Mouse (Mus musculus) neural tube, embryonic 11.5 days (tissue): ENCODE measurements at regions not wholly inside any gene's neighbourhood (a gene's known extent, or its start where the extent isn't known, plus 50 kb on each side); places are given as distances from the start of the nearest gene placed in this dataset. TPM values are rescaled to one million over a fixed set of nuclear protein-coding genes. Genes with fewer than 3 reads are reported as not detected.

Experiments used
- ATAC-seq: fragments of 200-750 bp; cut with Nextera tagmentation; 2 replicates; pipeline ENCODE4 v1.8.0; 2017; ENCODE audit warnings: moderate number of reproducible peaks, mild to moderate bottlenecking, moderate TSS enrichment, moderate library complexity; ENCODE audit not compliant: insufficient read depth, low FRiP score, low TSS enrichment
- DNase-seq: peaks from one replicate; pipeline ENCODE4 v3.0.0-alpha.2; 2015; ENCODE audit warnings: low spot score
- H3K27ac ChIP-seq: fragments of 300-500 bp; sonication (generic); 2 replicates; pipeline ENCODE4 v1.5.1; 2014; ENCODE audit warnings: low read depth, mild to moderate bottlenecking, low read length
- H3K27me3 ChIP-seq: fragments of 300-500 bp; sonication (generic); 2 replicates; pipeline ENCODE4 v1.6.1; 2014; ENCODE audit warnings: mild to moderate bottlenecking, low read length, mixed read lengths; ENCODE audit not compliant: control insufficient read depth, insufficient read depth
- H3K36me3 ChIP-seq: fragments of 300-500 bp; sonication (generic); 2 replicates; pipeline ENCODE4 v1.6.1; 2014; ENCODE audit warnings: mild to moderate bottlenecking, low read length, moderate library complexity, mixed read lengths; ENCODE audit not compliant: control insufficient read depth, insufficient read depth
- H3K4me1 ChIP-seq: fragments of 300-500 bp; sonication (generic); 2 replicates; pipeline ENCODE4 v1.6.1; 2014; ENCODE audit warnings: low read length, mixed read lengths; ENCODE audit not compliant: control insufficient read depth, insufficient read depth
- H3K4me2 ChIP-seq: fragments of 300-500 bp; sonication (generic); 2 replicates; pipeline ENCODE4 v1.6.1; 2014; ENCODE audit warnings: low read depth, mild to moderate bottlenecking, moderate library complexity
- H3K4me3 ChIP-seq: fragments of 300-500 bp; sonication (generic); 2 replicates; pipeline ENCODE4 v1.5.1; 2014; ENCODE audit warnings: low read depth, low read length
- H3K9ac ChIP-seq: fragments of 300-500 bp; sonication (generic); 2 replicates; pipeline ENCODE4 v1.6.1; 2014; ENCODE audit warnings: mild to moderate bottlenecking, low read length
- H3K9me3 ChIP-seq: fragments of 300-500 bp; sonication (generic); 2 replicates; pipeline ENCODE4 v1.6.1; 2016; ENCODE audit warnings: low read length; ENCODE audit not compliant: control insufficient read depth
- WGBS: fragments of 180-500 bp; shearing (Covaris S2); extraction: QIAGEN DNeasy Blood & Tissue Kit; methylation state at CpG from one replicate; pipeline ENCODE4 v1.1.7; 2014; 5-methylcytosine and 5-hydroxymethylcytosine counted together
- microRNA-seq: library from miRNA; unstranded; fragments of <30 nt; microRNA quantifications from one replicate; pipeline ENCODE4, GENCODE M21; 2016

DNA sequence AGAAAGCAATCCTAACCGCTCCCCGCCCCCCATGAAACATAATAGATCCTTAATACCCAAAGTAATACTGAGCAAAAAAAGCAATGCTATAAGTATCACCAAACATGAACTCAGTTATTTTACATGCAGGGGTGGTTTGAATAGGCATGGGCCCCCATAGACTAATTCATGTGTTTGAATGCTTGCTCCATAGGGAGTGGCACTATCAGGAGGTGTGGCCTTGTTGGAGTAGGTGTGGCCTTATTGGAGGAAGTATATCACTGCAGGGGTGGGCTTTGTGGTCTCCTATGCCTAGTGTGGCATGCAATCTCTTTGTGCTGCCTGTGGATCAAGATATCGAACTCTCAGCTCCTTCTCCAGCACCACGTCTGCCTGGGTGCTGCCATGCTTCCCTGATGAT, 237.4 kb upstream of the Atp11b start:
- 91% methylated on average over 4 of the region's 4 CpGs for WGBS

DNA sequence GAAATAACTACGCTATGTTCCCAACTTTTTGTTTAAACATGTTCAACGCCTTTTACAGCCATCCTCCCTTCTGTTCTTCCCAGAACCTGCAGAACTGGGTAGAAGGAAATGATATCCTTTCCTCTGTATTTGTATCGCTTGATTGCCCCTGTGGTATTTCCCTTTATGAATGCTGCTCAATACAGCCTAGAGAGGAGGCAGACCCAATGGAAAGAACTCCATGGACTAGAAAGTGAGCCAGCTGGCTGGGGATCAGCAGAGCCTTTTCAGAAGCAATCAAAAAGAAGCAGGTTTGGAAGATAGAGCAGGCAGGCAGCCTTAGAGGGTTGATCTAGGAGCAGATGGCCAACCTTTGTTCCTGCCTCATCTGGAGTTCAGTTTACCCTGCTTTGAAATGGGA, 233.8 kb upstream of the Atp11b start:
- no peak for ATAC-seq

More for the DNA sequence above, 237.4 kb upstream of the Atp11b start:
- ATAC-seq (no peak), DNase-seq (no peak)
- Histone ChIP-seq H3K27ac (no peak overlapping the region), H3K36me3 (no peaks in the 10 kb centered on the region), H3K4me2 (no peak overlapping the region), H3K4me1 (no peaks in the 10 kb centered on the region), H3K9me3 (no peaks in the 10 kb centered on the region), H3K27me3 (no peaks in the 10 kb centered on the region), H3K9ac (no peak overlapping the region), H3K4me3 (no peak overlapping the region)

DNA sequence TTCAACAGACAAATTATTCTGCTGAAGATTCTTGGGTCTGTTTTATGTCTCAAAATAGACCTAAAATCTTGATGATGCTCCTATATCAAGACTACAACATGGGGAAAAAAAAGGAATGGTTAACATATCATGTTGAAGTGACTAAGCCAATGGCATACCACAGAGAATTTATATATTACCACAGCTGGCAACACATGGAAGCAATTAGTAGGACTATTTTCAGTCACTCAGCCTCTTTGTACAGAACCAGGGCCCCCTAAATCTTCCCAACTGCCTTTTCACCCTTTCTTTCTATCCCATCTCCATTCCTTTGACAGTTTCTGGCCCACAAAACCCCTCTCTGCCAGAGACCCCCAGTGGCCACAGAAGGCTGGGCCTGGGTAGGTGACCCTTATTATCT, 206.2 kb upstream of the Atp11b start:
- H3K4me1 ChIP-seq, result no peaks in the 10 kb centered on the region
- H3K9ac ChIP-seq, result no peak overlapping the region
- no peaks in the 10 kb centered on the region for H3K36me3 ChIP-seq
- ATAC-seq, result no peak
- no peaks in the 10 kb centered on the region for H3K9me3 ChIP-seq
- no peak overlapping the region for H3K4me2 ChIP-seq
- no peaks in the 10 kb centered on the region for H3K27me3 ChIP-seq
- no peak overlapping the region for H3K27ac ChIP-seq
- H3K4me3 ChIP-seq, result no peak overlapping the region
- no peak for DNase-seq

More for the DNA sequence above, 233.8 kb upstream of the Atp11b start:
- H3K4me3 ChIP-seq, result no peak overlapping the region
- no peaks in the 10 kb centered on the region for H3K4me1 ChIP-seq
- H3K36me3 ChIP-seq, result no peaks in the 10 kb centered on the region
- H3K9me3 ChIP-seq, result no peaks in the 10 kb centered on the region
- no peaks in the 10 kb centered on the region for H3K27me3 ChIP-seq
- no peak overlapping the region for H3K9ac ChIP-seq
- H3K27ac ChIP-seq, result no peak overlapping the region
- DNase-seq, result no peak
- 84% methylated on average over 3 of the region's 3 CpGs for WGBS
- no peak overlapping the region for H3K4me2 ChIP-seq

DNA sequence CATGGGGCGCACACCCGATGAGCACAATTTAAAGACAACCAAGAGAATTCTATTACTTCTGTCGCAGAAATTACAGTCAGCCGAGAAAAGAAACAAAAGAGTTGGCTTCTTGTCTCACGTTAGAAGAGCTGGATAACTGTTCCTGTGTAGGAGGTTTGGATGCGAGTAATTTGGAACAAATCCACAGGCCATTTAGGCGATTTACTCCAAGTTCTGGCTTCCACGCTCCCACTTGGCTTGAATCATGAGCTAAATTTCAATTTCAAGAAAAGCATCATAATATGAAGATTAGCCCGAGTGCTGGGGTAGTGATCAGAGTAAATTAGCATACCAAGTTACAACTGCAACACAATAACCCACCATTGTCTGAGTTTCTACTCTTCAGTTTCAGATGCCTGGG, 202.1 kb upstream of the Atp11b start:
- H3K27ac ChIP-seq, result no peak overlapping the region
- no peak overlapping the region for H3K4me2 ChIP-seq
- no peak overlapping the region for H3K9ac ChIP-seq
- ATAC-seq (no peak), DNase-seq (no peak)
- H3K4me1 ChIP-seq, result no peaks in the 10 kb centered on the region
- no peaks in the 10 kb centered on the region for H3K27me3 ChIP-seq
- no peaks in the 10 kb centered on the region for H3K9me3 ChIP-seq
- WGBS, result 86% methylated on average over 9 of the region's 9 CpGs
- no peaks in the 10 kb centered on the region for H3K36me3 ChIP-seq
- H3K4me3 ChIP-seq, result no peak overlapping the region

DNA sequence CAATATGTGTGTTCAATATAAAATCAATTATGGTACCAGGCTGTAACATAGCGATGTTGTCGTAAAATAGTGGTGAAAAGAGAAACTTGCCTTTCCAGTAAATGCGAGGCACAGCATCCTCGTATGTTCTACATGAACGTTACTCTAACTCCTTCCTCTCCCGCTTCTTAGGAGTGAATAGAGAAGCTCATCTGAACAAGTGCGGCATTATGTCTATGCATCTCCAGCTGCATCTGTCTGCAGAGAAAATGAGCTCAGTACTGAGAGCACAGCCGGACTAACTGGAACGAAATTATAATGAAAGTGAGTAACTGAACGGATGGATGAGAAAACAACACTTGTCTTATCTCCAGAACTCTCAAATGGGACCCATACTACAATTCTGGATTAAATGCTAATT, 193.5 kb upstream of the Atp11b start:
- no peaks in the 10 kb centered on the region for H3K36me3 ChIP-seq
- no peaks in the 10 kb centered on the region for H3K27me3 ChIP-seq
- no peak overlapping the region for H3K9ac ChIP-seq
- H3K4me3 ChIP-seq, result no peak overlapping the region
- H3K27ac ChIP-seq, result no peak overlapping the region
- 91% methylated on average over 10 of the region's 10 CpGs for WGBS
- ATAC-seq (no peak), DNase-seq (no peak)
- no peaks in the 10 kb centered on the region for H3K9me3 ChIP-seq
- H3K4me1 ChIP-seq, result no peaks in the 10 kb centered on the region
- H3K4me2 ChIP-seq, result no peak overlapping the region

DNA sequence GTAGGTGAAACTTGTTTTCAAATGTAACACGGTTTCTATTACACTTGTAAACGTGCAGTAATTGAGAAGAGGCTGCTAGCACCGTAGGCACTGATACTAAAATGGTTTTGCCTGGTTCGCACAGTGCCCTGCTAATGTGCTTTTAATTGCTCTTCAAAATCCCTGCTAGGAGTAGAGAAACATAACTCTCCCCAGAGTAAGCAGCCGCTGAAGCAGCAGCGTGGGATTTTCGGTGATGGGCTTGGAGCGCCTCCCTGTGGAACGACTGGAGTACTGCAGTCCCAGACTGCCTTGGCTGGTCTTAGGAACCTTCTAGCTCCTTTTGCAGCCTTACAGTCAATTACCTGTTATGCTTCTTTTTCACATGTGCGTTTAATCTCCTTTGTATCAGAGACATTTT, 179.5 kb upstream of the Atp11b start:
- H3K9me3 ChIP-seq, result no peaks in the 10 kb centered on the region
- no peak overlapping the region for H3K4me3 ChIP-seq
- DNase-seq (peak; percentile 64), ATAC-seq (no peak)
- H3K4me1 ChIP-seq, result no peaks in the 10 kb centered on the region
- no peak overlapping the region for H3K9ac ChIP-seq
- no peak overlapping the region for H3K4me2 ChIP-seq
- no peaks in the 10 kb centered on the region for H3K27me3 ChIP-seq
- no peak overlapping the region for H3K27ac ChIP-seq
- 15% methylated on average over 10 of the region's 10 CpGs for WGBS
- no peaks in the 10 kb centered on the region for H3K36me3 ChIP-seq

Small RNA genes lying in the stretch of these regions (microRNA-seq; reads per million reads assigned to microRNA genes)
- not detected for gene Gm25442
